Mouse (Mus musculus) limb, embryonic 12.5 days (tissue): ENCODE data around the gene Serpina3j. TPM values are rescaled to one million over a fixed set of nuclear protein-coding genes. Genes with fewer than 3 reads are reported as not detected.

ENCODE experiments used
- polyA plus RNA-seq: library from polyadenylated mRNA; unstranded; fragments of >200 nt; fragmentation: Nextera tagmentation; extraction: Ambion mirVana; gene quantifications from 2 replicates; pipeline ENCODE4 v1.2.1, GENCODE M21; 2016

Gene Serpina3j
- polyA plus RNA-seq, 1 experiment from 2014 or later: not detected

Other genes with a start within 250 kb of the Serpina3j start
- gene Serpina5, start 213.4 kb upstream of the Serpina3j start, polyA plus RNA-seq: not detected in 2 replicates
- not detected in 2 replicates for gene Serpina3a, start 201.8 kb upstream of the Serpina3j start, polyA plus RNA-seq
- not detected in 2 replicates for gene Serpina3b, start 186.6 kb upstream of the Serpina3j start, polyA plus RNA-seq
- gene Serpina3c, start 160.7 kb upstream of the Serpina3j start, polyA plus RNA-seq: not detected in 2 replicates
- not detected in 2 replicates for gene Serpina3f, start 100.0 kb upstream of the Serpina3j start, polyA plus RNA-seq
- 0.26 and 0.42 TPM in 2 replicates for gene Serpina3g, start 78.3 kb upstream of the Serpina3j start, polyA plus RNA-seq
- 0.15 and 0.21 TPM in 2 replicates for gene Serpina3i, start 51.4 kb upstream of the Serpina3j start, polyA plus RNA-seq
- gene Serpina3k, start 23.9 kb downstream of the Serpina3j start, polyA plus RNA-seq: not detected in 2 replicates
- not detected in 2 replicates for gene Serpina3m, start 23.9 kb downstream of the Serpina3j start, polyA plus RNA-seq
- not detected in 2 replicates for gene Serpina3n, start 92.2 kb downstream of the Serpina3j start, polyA plus RNA-seq
- gene Gsc, start 158.8 kb downstream of the Serpina3j start, polyA plus RNA-seq: 29.0 and 32.3 TPM in 2 replicates